Mouse (Mus musculus) neural tube, embryonic 12.5 days (tissue): ENCODE data around the gene Zcchc4. TPM values are rescaled to one million over a fixed set of nuclear protein-coding genes. Genes with fewer than 3 reads are reported as not detected.
"Not testable (repeated sequence)": the region's sequence is repeated elsewhere in the genome, so short reads cannot be mapped to it uniquely, and the experiment has no call there.

Source experiments
- ATAC-seq: fragments of 200-750 bp; cut with Nextera tagmentation; 2 replicates; pipeline ENCODE4 v1.8.0; 2017; ENCODE audit warnings: low read depth, mild to moderate bottlenecking, moderate TSS enrichment, moderate library complexity; ENCODE audit not compliant: low FRiP score
- H3K27ac ChIP-seq: fragments of 300-500 bp; sonication (generic); 2 replicates; pipeline ENCODE4 v1.5.1; 2016
- H3K27me3 ChIP-seq: fragments of 300-500 bp; sonication (generic); replicated peaks from 2 replicates; pipeline ENCODE4 v1.6.1; 2016; ENCODE audit warnings: mild to moderate bottlenecking
- H3K36me3 ChIP-seq: fragments of 300-500 bp; sonication (generic); 2 replicates; pipeline ENCODE4 v1.6.1; 2016; ENCODE audit warnings: mild to moderate bottlenecking
- H3K4me1 ChIP-seq: fragments of 300-500 bp; sonication (generic); 2 replicates; pipeline ENCODE4 v1.6.1; 2016
- H3K4me2 ChIP-seq: fragments of 300-500 bp; sonication (generic); replicated peaks from 2 replicates; pipeline ENCODE4 v1.6.1; 2016; ENCODE audit warnings: mild to moderate bottlenecking
- H3K4me3 ChIP-seq: fragments of 300-500 bp; sonication (generic); 2 replicates; pipeline ENCODE4 v1.5.1; 2016
- H3K9ac ChIP-seq: fragments of 300-500 bp; sonication (generic); 2 replicates; pipeline ENCODE4 v1.6.1; 2016; ENCODE audit warnings: mild to moderate bottlenecking
- H3K9me3 ChIP-seq: fragments of 300-500 bp; sonication (generic); 2 replicates; pipeline ENCODE4 v1.6.1; 2016; ENCODE audit warnings: mild to moderate bottlenecking
- WGBS: fragments of 180-500 bp; shearing (Covaris S2); methylation state at CpG from one replicate; pipeline ENCODE4 v1.1.7; 2016; 5-methylcytosine and 5-hydroxymethylcytosine counted together
- polyA plus RNA-seq: library from polyadenylated mRNA; unstranded; fragments of >200 nt; fragmentation: Nextera tagmentation; extraction: Ambion mirVana; gene quantifications from 2 replicates; pipeline ENCODE4 v1.2.1, GENCODE M21; 2016

Gene Zcchc4
- polyA plus RNA-seq, 1 experiment from 2014 or later: 16.2 TPM

DNA sequence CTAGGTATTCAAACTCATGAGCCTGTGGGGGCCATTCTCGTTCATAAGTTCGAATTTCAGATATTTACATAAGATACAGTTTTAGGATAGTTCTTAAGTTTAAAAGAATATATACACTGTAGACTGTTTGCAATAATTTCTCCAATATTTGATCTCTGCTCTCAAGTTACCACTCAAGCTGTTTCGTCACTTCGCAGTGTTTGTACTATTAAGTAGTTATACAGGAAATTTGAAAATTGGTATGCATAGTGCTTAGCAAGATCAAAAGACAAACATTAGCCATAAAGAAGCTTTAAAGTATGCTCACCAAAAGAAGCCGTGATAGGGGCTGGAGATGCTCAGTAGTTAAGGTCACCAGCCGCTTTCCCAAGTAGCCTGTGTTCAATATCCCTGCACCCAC, 19.2 kb upstream of the Zcchc4 start:
- Histone ChIP-seq H3K4me3 (no peak overlapping the region), H3K27me3 (no peaks in the 10 kb centered on the region), H3K4me1 (no peaks in the 10 kb centered on the region), H3K36me3 (no peaks in the 10 kb centered on the region; the same call in 1 of the 2 replicates), H3K4me2 (no peak overlapping the region), H3K9ac (no peak overlapping the region), H3K27ac (no peak overlapping the region), H3K9me3 (no peaks in the 10 kb centered on the region)
- 91% methylated on average over 6 of the region's 6 CpGs for WGBS
- no peak for ATAC-seq

DNA sequence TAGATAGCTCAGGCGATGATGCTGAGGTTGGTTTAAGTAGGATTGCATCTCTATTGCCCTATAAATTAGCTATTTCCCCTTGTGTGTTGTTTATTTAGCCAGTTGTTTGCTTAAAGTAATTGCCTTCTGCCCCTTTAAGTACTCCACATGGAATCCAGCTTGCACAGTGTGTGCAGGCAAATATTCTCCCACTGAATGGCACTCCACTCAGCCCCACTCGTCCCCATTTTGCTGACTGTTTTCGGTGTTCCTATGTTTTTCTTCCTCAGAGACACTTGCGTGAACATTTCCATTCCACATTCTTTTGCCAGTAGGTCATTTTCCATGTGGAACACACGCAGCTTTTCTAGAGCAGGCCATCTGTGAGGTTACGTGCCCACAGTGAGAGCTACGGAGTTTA, 12.6 kb upstream of the Zcchc4 start:
- no peaks in the 10 kb centered on the region for H3K9me3 ChIP-seq
- no peak overlapping the region for H3K9ac ChIP-seq
- H3K4me2 ChIP-seq: no peak overlapping the region
- 81% methylated on average over 7 of the region's 7 CpGs for WGBS
- ATAC-seq: no peak
- no peaks in the 10 kb centered on the region for H3K4me1 ChIP-seq
- H3K4me3 ChIP-seq: no peak overlapping the region
- H3K27me3 ChIP-seq: no peaks in the 10 kb centered on the region
- H3K36me3 ChIP-seq: peaks cover 9% of the 10 kb centered on the region; the same call in 1 of the 2 replicates
- H3K27ac ChIP-seq: no peak overlapping the region

DNA sequence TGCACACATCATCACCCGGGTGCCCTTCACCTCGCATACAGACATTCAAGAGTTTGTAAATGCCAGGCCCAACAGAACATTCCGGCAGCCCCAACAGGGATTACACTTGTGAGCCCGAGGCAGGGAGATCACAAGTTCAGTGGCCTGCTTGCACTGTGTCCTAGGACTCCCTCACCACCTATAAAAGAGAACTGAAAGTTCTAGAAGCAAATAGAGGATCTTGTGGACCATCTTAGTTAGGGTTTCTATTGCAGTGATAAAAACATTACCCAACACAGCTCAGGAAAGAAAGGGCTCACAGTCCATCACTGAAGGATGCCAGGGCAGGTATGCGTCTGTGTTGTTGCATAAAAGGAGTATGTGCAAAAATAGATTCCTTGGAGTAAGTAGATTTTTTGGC, 942 bp upstream of the Zcchc4 start:
- Histone ChIP-seq H3K4me2 (no peak overlapping the region), H3K36me3 (peaks cover 3% of the 10 kb centered on the region; the same call in 1 of the 2 replicates), H3K4me1 (no peaks in the 10 kb centered on the region), H3K27ac (no peak overlapping the region), H3K9me3 (no peaks in the 10 kb centered on the region), H3K27me3 (no peaks in the 10 kb centered on the region), H3K4me3 (no peak overlapping the region), H3K9ac (no peak overlapping the region)
- 95% methylated on average over 5 of the region's 5 CpGs for WGBS
- no peak for ATAC-seq

DNA sequence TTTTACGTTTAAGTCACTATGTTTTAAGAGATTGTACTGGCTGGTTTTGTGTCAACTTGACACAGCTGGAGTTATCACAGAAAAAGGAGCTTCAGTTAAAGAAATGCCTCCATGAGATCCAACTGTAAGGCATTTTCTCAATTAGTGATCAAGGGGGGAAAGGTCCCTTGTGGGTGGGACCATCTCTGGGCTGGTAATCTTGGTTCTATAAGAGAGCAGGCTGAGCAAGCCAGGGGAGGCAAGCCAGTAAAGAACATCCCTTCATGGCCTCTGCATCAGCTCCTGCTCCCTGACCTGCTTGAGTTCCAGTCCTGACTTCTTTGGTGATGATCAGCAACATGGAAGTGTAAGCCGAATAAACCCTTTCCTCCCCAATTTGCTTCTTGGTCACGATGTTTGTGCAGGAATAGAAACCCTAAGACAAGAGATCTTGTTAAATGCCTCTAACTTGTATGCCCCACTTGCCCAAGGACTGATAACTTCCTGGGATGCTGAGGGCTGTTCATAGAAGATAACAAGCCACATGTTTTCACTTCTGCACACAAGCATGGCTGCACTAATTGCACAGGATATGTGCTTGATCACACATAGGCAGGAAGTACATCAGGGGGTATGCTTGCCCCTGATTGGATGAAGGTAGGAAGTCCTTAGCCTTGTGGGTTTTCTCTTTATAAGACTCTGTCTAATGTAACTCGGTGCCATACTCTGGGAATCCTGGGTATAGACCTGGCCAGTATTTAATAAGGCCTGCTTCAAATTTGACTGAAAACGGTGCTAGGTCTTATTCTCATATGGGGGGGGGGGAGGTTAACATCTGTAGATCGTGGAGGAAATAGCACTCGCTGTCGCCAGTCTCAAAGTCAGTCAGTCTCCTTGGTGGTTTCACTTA, 1.5 kb downstream of the Zcchc4 start:
- H3K4me3 ChIP-seq, ATAC-seq, H3K4me1 ChIP-seq, H3K9me3 ChIP-seq, H3K9ac ChIP-seq, H3K36me3 ChIP-seq, H3K27ac ChIP-seq, H3K4me2 ChIP-seq, H3K27me3 ChIP-seq: not testable (repeated sequence)
- WGBS: 90% methylated on average over 8 of the region's 8 CpGs

DNA sequence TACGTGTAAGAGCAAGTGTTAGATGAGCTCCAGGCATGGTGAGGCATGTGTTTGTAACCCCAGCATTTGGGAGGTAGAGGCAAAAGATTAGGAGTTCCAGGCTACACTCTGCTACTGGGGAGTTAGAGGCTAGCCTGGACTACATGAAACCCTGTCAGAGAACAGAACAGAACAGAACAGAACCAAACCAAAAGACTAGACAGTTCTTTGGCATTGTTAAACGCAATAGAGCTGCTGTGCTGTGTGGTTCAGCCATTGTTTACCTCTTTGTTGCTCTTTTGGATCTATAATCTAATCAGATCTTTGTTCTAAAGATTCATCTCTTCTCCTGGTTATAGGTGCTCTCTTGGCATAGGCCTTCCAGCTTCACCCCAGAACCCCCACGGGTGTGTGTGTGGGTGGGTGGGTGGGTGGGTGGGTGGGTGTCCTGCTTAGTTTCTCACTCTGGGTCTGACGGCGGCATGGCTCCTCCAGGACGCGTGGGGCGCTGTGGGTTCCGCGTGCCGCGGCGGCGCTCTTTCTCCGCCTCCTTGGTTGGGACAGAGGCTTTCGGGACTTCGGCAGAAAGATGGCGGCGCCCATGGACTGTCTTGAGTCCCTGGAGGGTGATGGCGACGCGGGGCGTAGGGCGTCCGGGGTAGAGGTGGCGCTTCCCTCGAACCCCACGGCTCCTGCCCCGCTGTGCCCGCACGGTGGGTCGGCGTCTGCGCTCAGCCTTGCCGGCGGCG, 7.5 kb downstream of the Zcchc4 start:
- 5% methylated on average over 37 of the region's 37 CpGs for WGBS
- Histone ChIP-seq H3K9ac (peak overlapping the region; percentile 82), H3K4me2 (peak overlapping the region; percentile 69), H3K36me3 (peaks cover 7% of the 10 kb centered on the region; the same call in 1 of the 2 replicates), H3K9me3 (no peaks in the 10 kb centered on the region), H3K4me1 (no peaks in the 10 kb centered on the region), H3K27me3 (no peaks in the 10 kb centered on the region), H3K4me3 (peak overlapping the region; percentile 81), H3K27ac (peak overlapping the region; percentile 63)
- peak; percentile 98 for ATAC-seq

DNA sequence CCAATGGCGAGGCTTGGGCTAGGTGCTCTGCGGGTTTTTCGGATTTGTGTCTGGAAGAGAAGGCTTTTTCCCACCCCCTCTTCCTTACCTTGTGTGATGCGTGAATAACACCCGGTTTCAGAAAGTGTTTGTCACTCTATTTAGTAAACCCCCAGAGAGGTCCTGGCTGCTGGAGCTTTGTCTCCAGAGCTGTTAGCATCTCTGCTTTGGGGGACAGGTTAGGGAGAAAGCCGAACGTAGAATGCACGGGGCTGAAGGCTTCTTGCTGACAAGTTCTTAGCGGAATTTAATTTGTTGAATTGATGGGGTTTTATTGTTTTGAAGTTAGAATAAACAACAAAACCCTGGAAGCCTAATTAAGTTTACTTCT, 8.0 kb downstream of the Zcchc4 start:
- Histone ChIP-seq H3K4me3 (peak overlapping the region; percentile 81), H3K9me3 (no peaks in the 10 kb centered on the region), H3K4me1 (no peaks in the 10 kb centered on the region), H3K9ac (peak overlapping the region; percentile 82), H3K4me2 (peak overlapping the region; percentile 69), H3K36me3 (peaks cover 7% of the 10 kb centered on the region; the same call in 1 of the 2 replicates), H3K27me3 (no peaks in the 10 kb centered on the region), H3K27ac (peak overlapping the region; percentile 63)
- WGBS: 1% methylated on average over 9 of the region's 9 CpGs
- ATAC-seq: peak; percentile 69; the same call in 1 of the 2 replicates

DNA sequence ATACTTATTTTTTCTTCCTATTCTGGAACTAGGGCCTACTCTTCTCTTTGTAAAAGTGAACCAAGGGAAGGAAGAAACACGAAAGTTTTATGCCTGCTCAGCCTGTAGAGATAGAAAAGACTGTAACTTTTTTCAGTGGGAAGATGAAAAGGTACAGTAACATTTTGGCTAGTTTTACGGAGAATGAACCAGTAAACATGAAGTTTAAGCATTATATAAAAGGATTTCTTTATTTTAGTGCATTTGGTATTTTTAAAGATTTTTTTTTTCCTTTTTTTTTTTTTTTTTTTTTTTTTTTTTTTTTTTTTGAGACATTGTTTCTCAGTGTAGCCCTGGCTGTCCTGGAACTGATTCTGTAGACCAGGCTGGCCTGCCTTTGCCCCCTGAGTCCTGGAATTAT, 8.7 kb downstream of the Zcchc4 start:
- Histone ChIP-seq H3K4me3 (no peak overlapping the region), H3K4me1 (no peaks in the 10 kb centered on the region), H3K27ac (no peak overlapping the region), H3K9ac (no peak overlapping the region), H3K4me2 (peak overlapping the region; percentile 69), H3K27me3 (no peaks in the 10 kb centered on the region), H3K36me3 (peaks cover 7% of the 10 kb centered on the region; the same call in 1 of the 2 replicates), H3K9me3 (no peaks in the 10 kb centered on the region)
- ATAC-seq: no peak
- WGBS: 83% methylated on average over 2 of the region's 2 CpGs

DNA sequence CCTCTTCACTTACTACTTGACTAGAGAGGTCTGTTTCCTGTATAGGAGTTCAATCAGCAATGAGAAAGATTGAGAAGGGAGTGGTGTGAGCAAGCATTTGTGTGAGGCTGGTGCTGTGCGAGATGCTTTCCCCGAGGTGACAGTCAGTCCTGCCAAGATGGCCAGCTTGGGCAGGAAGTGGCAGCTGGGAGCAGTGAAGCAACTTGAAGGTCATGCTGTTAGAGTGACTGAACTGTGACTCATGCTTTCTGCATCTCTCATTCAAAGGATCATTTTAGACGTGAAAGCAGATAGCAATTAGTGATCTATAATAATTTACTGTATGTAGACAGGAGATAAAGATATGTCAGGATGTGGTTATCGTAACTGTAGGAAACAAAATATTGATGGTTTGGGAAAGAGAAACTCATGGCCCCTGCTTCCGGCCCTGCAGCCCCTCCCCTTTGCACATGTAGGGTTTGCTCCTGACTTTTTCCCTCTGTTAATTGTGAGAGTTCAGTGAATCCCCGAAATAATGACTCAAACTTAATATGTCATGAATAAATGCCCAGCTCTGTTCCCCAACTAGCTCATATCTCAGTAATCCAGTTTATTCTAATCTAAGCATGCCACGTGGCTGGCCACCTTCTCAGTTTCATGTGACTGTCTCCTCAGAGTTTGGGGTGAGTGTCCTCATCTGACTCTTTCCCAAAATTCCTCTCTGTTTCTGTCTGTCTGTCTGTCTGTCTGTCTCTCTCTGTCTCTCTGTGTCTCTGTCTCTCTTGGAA, 11.5 kb downstream of the Zcchc4 start:
- Histone ChIP-seq H3K9me3 (no peaks in the 10 kb centered on the region), H3K27me3 (no peaks in the 10 kb centered on the region), H3K36me3 (peaks cover 7% of the 10 kb centered on the region; the same call in 1 of the 2 replicates), H3K4me2 (no peak overlapping the region), H3K4me1 (no peaks in the 10 kb centered on the region), H3K27ac (no peak overlapping the region), H3K9ac (no peak overlapping the region), H3K4me3 (no peak overlapping the region)
- WGBS: 84% methylated on average over 7 of the region's 7 CpGs
- ATAC-seq: no peak

DNA sequence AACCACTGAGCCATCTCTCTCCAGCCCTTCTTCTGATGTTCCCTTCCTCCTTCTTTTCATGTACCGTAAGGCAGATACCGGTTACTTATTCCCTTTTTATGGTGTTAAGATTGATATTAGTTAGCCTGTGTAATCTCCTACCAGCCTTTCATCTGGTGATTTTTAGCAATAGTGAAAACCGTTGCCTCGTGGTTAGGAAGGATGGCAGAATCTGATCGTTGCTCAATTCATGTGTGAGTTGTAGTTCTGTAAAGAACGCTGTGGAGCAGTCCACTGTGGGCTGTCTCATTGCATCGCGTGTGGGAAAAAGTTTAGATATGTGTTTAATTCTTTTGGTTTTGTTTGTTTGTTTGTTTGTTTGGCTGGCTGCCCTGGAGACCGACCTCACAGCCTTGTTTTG, 18.0 kb downstream of the Zcchc4 start:
- H3K27ac ChIP-seq: no peak overlapping the region
- no peak overlapping the region for H3K9ac ChIP-seq
- H3K4me3 ChIP-seq: no peak overlapping the region
- WGBS: 94% methylated on average over 9 of the region's 9 CpGs
- no peaks in the 10 kb centered on the region for H3K27me3 ChIP-seq
- no peak overlapping the region for H3K4me2 ChIP-seq
- H3K36me3 ChIP-seq: peaks cover 19% of the 10 kb centered on the region
- H3K9me3 ChIP-seq: no peaks in the 10 kb centered on the region
- no peaks in the 10 kb centered on the region for H3K4me1 ChIP-seq
- no peak for ATAC-seq

DNA sequence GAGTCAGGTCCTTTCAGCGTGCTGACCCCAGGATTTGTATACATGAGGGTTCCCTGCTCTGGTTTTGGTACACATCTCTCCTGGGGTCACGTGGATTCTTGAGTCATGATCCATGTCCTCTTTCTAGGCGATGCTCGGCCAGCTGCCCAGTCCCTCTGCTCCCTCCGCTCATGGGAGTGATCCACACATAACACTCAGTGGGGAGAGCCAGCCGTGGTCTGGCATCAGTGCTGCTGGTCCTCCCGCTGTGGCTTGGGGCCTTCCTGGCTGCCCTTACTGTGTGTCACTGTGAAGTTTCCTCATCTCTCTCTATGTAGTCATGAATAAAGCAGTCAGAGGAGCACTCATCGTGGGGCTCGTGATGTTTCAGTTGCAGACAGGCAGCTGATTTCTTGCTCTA, 18.9 kb downstream of the Zcchc4 start:
- 93% methylated on average over 9 of the region's 9 CpGs for WGBS

DNA sequence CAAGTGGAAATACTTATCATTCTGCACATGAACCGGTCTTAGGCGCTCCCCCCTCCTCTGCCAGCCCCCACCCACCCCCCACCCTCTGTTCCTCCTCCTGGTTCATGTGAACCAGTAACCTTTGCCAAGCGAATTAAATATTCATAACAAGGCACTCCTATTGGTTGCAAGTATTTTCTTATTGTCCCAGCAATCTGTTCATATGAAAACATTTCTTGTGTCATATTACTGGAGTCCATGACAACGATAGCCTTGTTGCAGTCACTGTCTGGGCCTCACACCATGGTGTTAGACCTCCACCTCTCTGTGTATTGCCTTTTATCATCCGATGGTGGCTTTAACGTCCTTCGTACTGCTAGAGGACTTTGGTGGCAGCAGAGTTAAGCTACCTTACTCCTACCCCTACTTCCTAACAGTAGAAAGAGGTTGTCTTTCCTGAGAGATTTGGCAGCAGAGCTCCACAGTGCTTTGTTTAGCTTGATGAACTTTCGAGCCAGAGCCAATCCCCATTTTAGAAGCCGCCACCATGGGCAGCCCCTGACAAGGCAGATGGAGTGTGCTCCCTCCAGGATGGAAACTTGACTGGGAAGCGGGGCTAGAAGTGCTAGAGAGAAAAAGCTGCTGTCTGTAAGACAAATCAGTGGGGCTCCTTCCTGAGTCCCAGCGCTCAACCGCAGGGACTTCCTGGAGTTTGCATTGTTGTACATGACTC, 24.2 kb downstream of the Zcchc4 start:
- H3K9me3 ChIP-seq: no peaks in the 10 kb centered on the region
- H3K27ac ChIP-seq: no peak overlapping the region
- no peak overlapping the region for H3K9ac ChIP-seq
- no peak overlapping the region for H3K4me3 ChIP-seq
- no peaks in the 10 kb centered on the region for H3K27me3 ChIP-seq
- peaks cover 32% of the 10 kb centered on the region for H3K36me3 ChIP-seq
- ATAC-seq: no peak
- no peak overlapping the region for H3K4me2 ChIP-seq
- H3K4me1 ChIP-seq: no peaks in the 10 kb centered on the region
- 90% methylated on average over 12 of the region's 12 CpGs for WGBS

More for the DNA sequence above, 18.9 kb downstream of the Zcchc4 start:
- no peak overlapping the region for H3K27ac ChIP-seq
- H3K9ac ChIP-seq: no peak overlapping the region
- peaks cover 20% of the 10 kb centered on the region for H3K36me3 ChIP-seq
- no peak for ATAC-seq
- no peaks in the 10 kb centered on the region for H3K4me1 ChIP-seq
- no peaks in the 10 kb centered on the region for H3K27me3 ChIP-seq
- H3K4me3 ChIP-seq: no peak overlapping the region
- no peak overlapping the region for H3K4me2 ChIP-seq
- no peaks in the 10 kb centered on the region for H3K9me3 ChIP-seq
